ENCODE assay signal across 8 mouse cellular contexts in the genomic region with DNA sequence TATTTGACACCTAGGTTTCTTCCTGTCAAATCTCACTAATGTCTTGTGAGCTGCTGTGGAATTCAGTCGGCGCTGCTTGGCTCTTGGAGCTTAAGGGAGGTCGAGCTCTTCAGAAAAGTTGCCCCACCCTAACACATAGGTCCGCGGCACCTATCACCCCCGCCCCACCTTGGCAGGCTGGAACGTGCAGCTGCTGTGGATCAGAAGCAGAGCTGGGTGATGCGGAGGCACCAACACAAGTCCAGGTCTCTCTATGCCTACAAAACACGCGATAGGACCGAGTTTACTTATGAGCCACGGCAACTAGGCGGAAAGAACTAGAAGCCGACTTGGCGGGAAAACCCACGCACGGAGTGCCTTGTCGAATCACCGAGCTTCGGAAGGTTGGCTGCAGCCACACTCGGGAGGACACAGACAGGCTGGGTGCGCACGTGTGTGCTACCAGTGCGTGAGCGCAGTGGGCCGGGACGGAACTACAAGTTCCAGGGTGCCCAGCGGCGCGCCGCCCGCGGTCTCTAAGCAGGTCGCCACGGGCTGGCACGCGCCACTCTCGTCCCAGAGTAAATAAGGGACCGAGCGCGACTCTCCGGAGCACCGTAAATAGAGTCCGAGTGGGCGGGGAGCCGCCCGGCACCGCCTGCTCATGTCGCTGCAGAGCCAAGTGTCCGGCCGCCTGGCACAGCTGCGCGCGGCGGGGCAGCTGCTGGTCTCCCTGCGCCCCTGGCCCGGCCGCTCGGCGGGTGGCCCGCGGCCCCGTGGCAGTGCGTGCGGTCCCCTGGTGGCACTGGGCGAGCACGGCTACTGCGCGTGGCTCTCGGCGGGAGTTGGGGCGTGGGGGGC. TPM values are rescaled to one million over a fixed set of nuclear protein-coding genes. Genes with fewer than 3 reads are reported as not detected.
DNase-seq lines count a peak whose midpoint lies in the region; ATAC-seq lines count a peak whose summit lies in the region.

Gene Macrod1, plus strand, starts transcription at position 563 of the 840 bp plus-strand sequence.

- DNase-seq in T-cell, adult 2 months (ENCODE audit: low spot score) = peak; percentile 80
- DNase-seq in cerebellum, postnatal 14 days = peak; percentile 76 to 80
- peak; percentile 91 for DNase-seq in gastrocnemius, adult 18-20 months (ENCODE audit: low spot score)
- DNase-seq in left cerebral cortex, adult 11 months (ENCODE audit: low spot score) = peak; percentile 69
- DNase-seq in lung, postnatal 36 days = peak; percentile 90
- peak; percentile 88 to 91 for DNase-seq in right cerebral cortex, postnatal 10 days (ENCODE audit: low spot score in 2 of 2)
- peak; percentile 61 to 83 for DNase-seq in urinary bladder, postnatal 36 days (ENCODE audit: low spot score in 2 of 2)

- peaks cover 22% of the 10 kb centered on the region for H3K4me1 ChIP-seq in hindbrain, embryonic 15.5 days (replicated peaks)

- H3K27ac ChIP-seq in hindbrain, embryonic 15.5 days (replicated peaks) = no peak within 1 kb of the TSS

- H3K9me3 ChIP-seq in hindbrain, embryonic 15.5 days = no peaks in the 10 kb centered on the region

- 2% methylated on average over 71 of the region's 72 CpGs for WGBS in hindbrain, embryonic 15.5 days

- H3K4me2 ChIP-seq in hindbrain, embryonic 15.5 days = peak within 1 kb of the TSS; percentile 99

- H3K36me3 ChIP-seq in hindbrain, embryonic 15.5 days = no peaks in the 10 kb centered on the region

- ATAC-seq in hindbrain, embryonic 15.5 days (ENCODE audit: low FRiP score, low read depth) = peak; percentile 87

- peaks cover 24% of the 10 kb centered on the region for H3K27me3 ChIP-seq in hindbrain, embryonic 15.5 days

- H3K4me3 ChIP-seq in hindbrain, embryonic 15.5 days = peak within 1 kb of the TSS; percentile 63

- H3K9ac ChIP-seq in hindbrain, embryonic 15.5 days = peak within 1 kb of the TSS; percentile 54

RNA-seq across cellular contexts. Expression of gene Macrod1, which starts in this region (rescaled TPM):
- 100 to 1,000 TPM; 276 to 311 TPM for total RNA-seq in gastrocnemius, adult 18-20 months (2021)
- 5.5 and 6.1 TPM in 2 replicates for polyA plus RNA-seq in hindbrain, embryonic 15.5 days (2015; fragmentation: Nextera tagmentation; extraction: Ambion mirVana)
